Mouse (Mus musculus): ENCODE results near the gene Rae1. TPM values are rescaled to one million over a fixed set of nuclear protein-coding genes. Genes with fewer than 3 reads are reported as not detected.

The Rae1 gene
- polyA plus RNA-seq, 1 experiment from 2014 or later: 111 TPM

GRCm38 (mm10) chr2:173021633-173022055 lies 21.7 kb downstream of the Rae1 start:
- under 1% methylated on average over 47 of the region's 54 CpGs for WGBS
- Histone ChIP-seq H3K9me3 (no peaks in the 10 kb centered on the region), H3K4me3 (peak overlapping the region; percentile 82), H3K27ac (replicated peaks) (peak overlapping the region; percentile 72), H3K36me3 (no peaks in the 10 kb centered on the region), H3K27me3 (peaks cover 26% of the 10 kb centered on the region), H3K4me1 (replicated peaks) (peaks cover 58% of the 10 kb centered on the region), H3K4me2 (peak overlapping the region; percentile 66), H3K9ac (peak overlapping the region; percentile 61)
- peak; percentile 82 for ATAC-seq (ENCODE audit: low FRiP score, low read depth)

GRCm38 (mm10) chr2:173022056-173022681 lies 22.3 kb downstream of the Rae1 start:
- no peaks in the 10 kb centered on the region for H3K36me3 ChIP-seq
- peak overlapping the region; percentile 61 for H3K9ac ChIP-seq
- peak overlapping the region; percentile 82 for H3K4me3 ChIP-seq
- H3K27me3 ChIP-seq: peaks cover 26% of the 10 kb centered on the region
- peak overlapping the region; percentile 66 for H3K4me2 ChIP-seq
- ATAC-seq (ENCODE audit: low FRiP score, low read depth): peak; percentile 56
- H3K9me3 ChIP-seq: no peaks in the 10 kb centered on the region
- peak overlapping the region; percentile 72 for H3K27ac ChIP-seq (replicated peaks)
- H3K4me1 ChIP-seq (replicated peaks): peaks cover 60% of the 10 kb centered on the region
- WGBS: under 1% methylated on average over 49 of the region's 51 CpGs

- peak overlapping the region; percentile 66 for H3K4me2 ChIP-seq
- ATAC-seq (ENCODE audit: low FRiP score, low read depth): no peak
- H3K4me1 ChIP-seq (replicated peaks): peaks cover 63% of the 10 kb centered on the region
- H3K4me3 ChIP-seq: peak overlapping the region; percentile 82
- peak overlapping the region; percentile 61; the same call in 1 of the 2 replicates for H3K9ac ChIP-seq
- 29% methylated on average over 10 of the region's 10 CpGs for WGBS
- no peak overlapping the region for H3K27ac ChIP-seq (replicated peaks)
- H3K27me3 ChIP-seq: peaks cover 26% of the 10 kb centered on the region
- H3K9me3 ChIP-seq: no peaks in the 10 kb centered on the region
- H3K36me3 ChIP-seq: no peaks in the 10 kb centered on the region
These were observed 22.9 kb downstream of the Rae1 start for GRCm38 (mm10) chr2:173022813-173023212.

- Histone ChIP-seq H3K27me3 (peaks cover 26% of the 10 kb centered on the region), H3K4me1 (replicated peaks) (peaks cover 65% of the 10 kb centered on the region), H3K4me2 (peak overlapping the region; percentile 66), H3K27ac (replicated peaks) (no peak overlapping the region), H3K9ac (no peak overlapping the region), H3K4me3 (peak overlapping the region; percentile 82; the same call in 1 of the 2 replicates), H3K9me3 (no peaks in the 10 kb centered on the region), H3K36me3 (no peaks in the 10 kb centered on the region)
- 92% methylated on average over 7 of the region's 7 CpGs for WGBS
- ATAC-seq (ENCODE audit: low FRiP score, low read depth): no peak
These were observed 23.5 kb downstream of the Rae1 start for GRCm38 (mm10) chr2:173023371-173023851.

GRCm38 (mm10) chr2:173023966-173024365 lies 24.0 kb downstream of the Rae1 start:
- Histone ChIP-seq H3K36me3 (no peaks in the 10 kb centered on the region), H3K9ac (no peak overlapping the region), H3K27me3 (peaks cover 22% of the 10 kb centered on the region), H3K4me2 (peak overlapping the region; percentile 66), H3K9me3 (no peaks in the 10 kb centered on the region), H3K4me1 (replicated peaks) (peaks cover 65% of the 10 kb centered on the region), H3K4me3 (no peak overlapping the region), H3K27ac (replicated peaks) (no peak overlapping the region)
- ATAC-seq (ENCODE audit: low FRiP score, low read depth): no peak
- 80% methylated on average over 4 of the region's 4 CpGs for WGBS

- Histone ChIP-seq H3K27ac (replicated peaks) (no peak overlapping the region), H3K9me3 (no peaks in the 10 kb centered on the region), H3K4me1 (replicated peaks) (peaks cover 64% of the 10 kb centered on the region), H3K36me3 (no peaks in the 10 kb centered on the region), H3K4me3 (no peak overlapping the region), H3K27me3 (peaks cover 17% of the 10 kb centered on the region), H3K9ac (no peak overlapping the region), H3K4me2 (no peak overlapping the region)
- 64% methylated on average over 8 of the region's 8 CpGs for WGBS
- ATAC-seq (ENCODE audit: low FRiP score, low read depth): no peak
These were observed 24.5 kb downstream of the Rae1 start for GRCm38 (mm10) chr2:173024392-173024791.

- no peak for ATAC-seq (ENCODE audit: low FRiP score, low read depth)
- 22% methylated on average over 4 of the region's 4 CpGs for WGBS
- no peak overlapping the region for H3K4me3 ChIP-seq
- H3K27ac ChIP-seq (replicated peaks): no peak overlapping the region
- H3K27me3 ChIP-seq: peaks cover 13% of the 10 kb centered on the region
- H3K9me3 ChIP-seq: no peaks in the 10 kb centered on the region
- H3K4me1 ChIP-seq (replicated peaks): peaks cover 59% of the 10 kb centered on the region
- H3K4me2 ChIP-seq: no peak overlapping the region
- no peak overlapping the region; the same call in 1 of the 2 replicates for H3K9ac ChIP-seq
- H3K36me3 ChIP-seq: no peaks in the 10 kb centered on the region
These were observed 25.0 kb downstream of the Rae1 start for GRCm38 (mm10) chr2:173024938-173025337.

GRCm38 (mm10) chr2:173026286-173026685 lies 26.4 kb downstream of the Rae1 start:
- H3K4me2 ChIP-seq: no peak overlapping the region
- WGBS: 86% methylated on average over 5 of the region's 5 CpGs
- ATAC-seq (ENCODE audit: low FRiP score, low read depth): no peak
- H3K9ac ChIP-seq: no peak overlapping the region
- H3K9me3 ChIP-seq: no peaks in the 10 kb centered on the region
- H3K27ac ChIP-seq (replicated peaks): no peak overlapping the region
- H3K4me3 ChIP-seq: no peak overlapping the region
- peaks cover under 1% of the 10 kb centered on the region; the same call in 1 of the 2 replicates for H3K27me3 ChIP-seq
- H3K36me3 ChIP-seq: no peaks in the 10 kb centered on the region
- peaks cover 51% of the 10 kb centered on the region for H3K4me1 ChIP-seq (replicated peaks)

- WGBS: 92% methylated on average over 3 of the region's 3 CpGs
- peaks cover 49% of the 10 kb centered on the region for H3K4me1 ChIP-seq (replicated peaks)
- no peak overlapping the region for H3K9ac ChIP-seq
- 0 out of 2 replicates have a peak, but pooled peaks cover 1% of the 10 kb centered on the region for H3K36me3 ChIP-seq
- no peak overlapping the region for H3K4me2 ChIP-seq
- no peak overlapping the region for H3K27ac ChIP-seq (replicated peaks)
- H3K4me3 ChIP-seq: no peak overlapping the region
- ATAC-seq (ENCODE audit: low FRiP score, low read depth): no peak
- no peaks in the 10 kb centered on the region for H3K9me3 ChIP-seq
- H3K27me3 ChIP-seq: no peaks in the 10 kb centered on the region
These were observed 26.8 kb downstream of the Rae1 start for GRCm38 (mm10) chr2:173026688-173027131.

GRCm38 (mm10) chr2:173027169-173027823 lies 27.4 kb downstream of the Rae1 start:
- H3K4me1 ChIP-seq (replicated peaks): peaks cover 47% of the 10 kb centered on the region

GRCm38 (mm10) chr2:173027824-173028495 lies 28.0 kb downstream of the Rae1 start:
- H3K27me3 ChIP-seq: no peaks in the 10 kb centered on the region
- no peaks in the 10 kb centered on the region for H3K9me3 ChIP-seq
- H3K27ac ChIP-seq (replicated peaks): no peak overlapping the region
- no peak overlapping the region for H3K4me3 ChIP-seq
- peaks cover 40% of the 10 kb centered on the region for H3K4me1 ChIP-seq (replicated peaks)
- WGBS: 58% methylated on average over 4 of the region's 4 CpGs
- 0 out of 2 replicates have a peak, but pooled peaks cover 6% of the 10 kb centered on the region for H3K36me3 ChIP-seq
- no peak overlapping the region for H3K4me2 ChIP-seq
- no peak for ATAC-seq (ENCODE audit: low FRiP score, low read depth)
- H3K9ac ChIP-seq: no peak overlapping the region

More at GRCm38 (mm10) chr2:173027169-173027823, 27.4 kb downstream of the Rae1 start:
- 0 out of 2 replicates have a peak, but pooled peaks cover 6% of the 10 kb centered on the region for H3K36me3 ChIP-seq
- no peak overlapping the region for H3K4me2 ChIP-seq
- no peaks in the 10 kb centered on the region for H3K27me3 ChIP-seq
- no peak overlapping the region for H3K27ac ChIP-seq (replicated peaks)
- ATAC-seq (ENCODE audit: low FRiP score, low read depth): no peak
- H3K9ac ChIP-seq: no peak overlapping the region
- no peak overlapping the region for H3K4me3 ChIP-seq
- no peaks in the 10 kb centered on the region for H3K9me3 ChIP-seq
- WGBS: 85% methylated on average over 6 of the region's 6 CpGs
